In the genomic region with DNA sequence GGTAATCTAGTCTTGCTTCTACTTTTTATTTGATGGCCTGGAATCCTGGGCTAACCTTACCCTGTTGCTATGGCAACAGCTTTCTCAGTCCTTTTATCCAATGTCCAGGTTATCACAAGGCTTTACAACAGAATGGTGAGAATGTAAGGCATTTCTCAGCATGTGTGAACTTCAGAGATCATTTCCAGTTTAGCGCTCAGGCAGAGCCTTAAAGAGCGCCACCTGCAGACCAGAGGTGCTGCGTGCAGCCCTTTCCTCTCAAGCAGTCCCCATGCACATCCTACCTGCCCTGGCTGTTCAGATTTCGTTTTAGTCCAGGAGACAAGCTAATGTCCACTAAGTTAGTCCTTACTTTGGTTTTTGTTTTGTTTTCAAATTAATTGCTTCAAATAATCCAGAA, we compare ENCODE assay signal across 7 mouse cellular contexts. TPM values are rescaled to one million over a fixed set of nuclear protein-coding genes. Genes with fewer than 3 reads are reported as not detected.
A peak's percentile ranks its signal among the peaks of the same experiment; 100 is the strongest.
DNase-seq lines count a peak whose midpoint lies in the region; ATAC-seq and TF ChIP-seq lines count a peak whose summit lies in the region.

No protein-coding gene starts in this region.

- no peak overlapping the region for H3K9ac ChIP-seq in MEL (ENCODE audit: control insufficient read depth, low read depth, low read length, poor library complexity, severe bottlenecking)

- TF ChIP-seq EP300 in MEL (IDR thresholded peaks at IDR 0.05; ENCODE audit: low read depth in 1 of 2, low read length in 2 of 2) = no peak

- H3K9me3 ChIP-seq in MEL (replicated peaks; ENCODE audit: insufficient read depth, low read length) = no peaks in the 10 kb centered on the region

- H3K27ac ChIP-seq in layer of hippocampus, adult 2 months = no peak overlapping the region
- no peak overlapping the region for H3K27ac ChIP-seq in MEL (ENCODE audit: control insufficient read depth, low read depth, low read length)

- 0 out of 2 replicates have a peak, but pooled peaks have one; percentile 33 for ATAC-seq in granulocyte monocyte progenitor cell, adult 5-6 weeks (replicated peaks; ENCODE audit: poor library complexity, severe bottlenecking)

- H3K4me1 ChIP-seq in MEL (ENCODE audit: control insufficient read depth in 1 of 2, insufficient read depth in 2 of 2, low read length in 2 of 2) = no peaks in the 10 kb centered on the region

- peak; percentile 72 for TF ChIP-seq CTCF in layer of hippocampus, adult 2 months (conservative IDR thresholded peaks at IDR 0.05)
- TF ChIP-seq CTCF in MEL (IDR thresholded peaks at IDR 0.05 in 2 of 3, conservative IDR thresholded peaks at IDR 0.05 in 1 of 3; ENCODE audit: control insufficient read depth in 1 of 3, insufficient read depth in 1 of 3, low read depth in 2 of 3, low read length in 3 of 3, poor library complexity in 1 of 3, severe bottlenecking in 1 of 3) = peak; percentile 84 to 92 (median 89)

- no peaks in the 10 kb centered on the region for H3K36me3 ChIP-seq in MEL (ENCODE audit: control insufficient read depth in 1 of 2, insufficient read depth in 2 of 2, low read length in 2 of 2)

- H3K4me3 ChIP-seq in layer of hippocampus, adult 2 months = no peak overlapping the region
- no peak overlapping the region for H3K4me3 ChIP-seq in MEL (ENCODE audit: control insufficient read depth in 1 of 2, insufficient read depth in 1 of 2, low read depth in 2 of 2, low read length in 2 of 2)

- no peaks in the 10 kb centered on the region for H3K79me2 ChIP-seq in MEL (ENCODE audit: control insufficient read depth, insufficient read depth, low read length, poor library complexity)

- TF ChIP-seq RAD21 in MEL (IDR thresholded peaks at IDR 0.05; ENCODE audit: low read depth, low read length) = peak; percentile 51

- DNase-seq in layer of hippocampus, adult 2 months (ENCODE audit: low spot score in 2 of 2) = no peak
- DNase-seq in layer of hippocampus, postnatal 14 days (ENCODE audit: low spot score in 2 of 2) = no peak
- peak; percentile 63 for DNase-seq in MEL (ENCODE audit: low read depth, low spot score)
- peak; percentile 7 for DNase-seq in c-Kit-positive CD71-positive TER-119-positive erythroid progenitor cells, embryonic 14.5 days (ENCODE audit: low spot score)
- DNase-seq in testis, postnatal 14 days (ENCODE audit: low spot score) = peak; percentile 19
- no peak for DNase-seq in heart, adult 11 months

- H3K27me3 ChIP-seq in MEL (ENCODE audit: control insufficient read depth in 1 of 2, insufficient read depth in 2 of 2, low read length in 2 of 2) = peaks cover 15 to 18% of the 10 kb centered on the region in 2 experiments

- no peak for TF ChIP-seq POLR2A in MEL (IDR thresholded peaks at IDR 0.05; ENCODE audit: control insufficient read depth in 1 of 2, insufficient read depth in 1 of 2, low read depth in 1 of 2, low read length in 2 of 2, poor library complexity in 1 of 2)

TF ChIP-seq in MEL, 35 proteins besides CTCF, POLR2A, EP300 and RAD21:
- TF ChIP-seq SMC3 (IDR thresholded peaks at IDR 0.05; ENCODE audit: low read depth, low read length) (peak; percentile 92), CHD2 (IDR thresholded peaks at IDR 0.05; ENCODE audit: low read length) (no peak), ZC3H11A (IDR thresholded peaks at IDR 0.05; ENCODE audit: low read depth, low read length) (peak; percentile 58), MAX (IDR thresholded peaks at IDR 0.05; ENCODE audit: low read length) (0 out of 2 replicates have a peak, but pooled peaks have one; percentile 12), SIN3A (IDR thresholded peaks at IDR 0.05; ENCODE audit: low read length) (no peak)

RNA-seq across cellular contexts. Expression of a gene that starts 46.8 kb away (rescaled TPM):
- total RNA-seq in layer of hippocampus, adult 2 months (2021) = under 1 TPM in 1 of 2 experiments, not detected in 1; 0.23 TPM
- total RNA-seq in layer of hippocampus, postnatal 14 days (2021) = under 1 TPM; 0.12 to 0.21 TPM
- total RNA-seq in MEL (2012; rRNA removed) = not detected in 2 replicates
- polyA plus RNA-seq in MEL (2012; ENCODE audit: insufficient read depth in 1 of 2, insufficient read length in 2 of 2, low read depth in 1 of 2, low replicate concordance in 2 of 2, missing spikeins in 1 of 2) = under 1 TPM in 1 of 2 experiments, not detected in 1; 0.03 TPM
- total RNA-seq in granulocyte monocyte progenitor cell, adult 5-6 weeks (2014; fragmentation: Nextera tagmentation) = not detected in 2 replicates
- total RNA-seq in granulocyte monocyte progenitor cell, adult 5-6 weeks (2017) = not detected in 2 replicates

Comparison
In these comparisons a context has a peak if more than half of its experiments do, and no peak if none do; other contexts are left out.
1. DNase-seq: peak in MEL (single experiment), c-Kit-positive CD71-positive TER-119-positive erythroid progenitor cells, embryonic 14.5 days (single experiment) and testis, postnatal 14 days (single experiment); none in layer of hippocampus, adult 2 months (0 of 2), layer of hippocampus, postnatal 14 days (0 of 2) and heart, adult 11 months (single experiment).